Mouse (Mus musculus) stomach, embryonic 15.5 days (tissue): ENCODE results near the gene Rnf223. TPM values are rescaled to one million over a fixed set of nuclear protein-coding genes. Genes with fewer than 3 reads are reported as not detected.

Experiments used
- ATAC-seq: fragments of 200-750 bp; cut with Nextera tagmentation; 2 replicates; pipeline ENCODE4 v1.8.0; 2017; ENCODE audit warnings: low read depth, moderate number of reproducible peaks, moderate TSS enrichment; ENCODE audit not compliant: insufficient read depth, low FRiP score
- H3K27ac ChIP-seq: fragments of 300-500 bp; sonication (generic); 2 replicates; pipeline ENCODE4 v1.5.1; 2015; ENCODE audit warnings: mild to moderate bottlenecking, inconsistent platforms
- H3K27me3 ChIP-seq: fragments of 300-500 bp; sonication (generic); replicated peaks from 2 replicates; pipeline ENCODE4 v1.6.1; 2015; ENCODE audit warnings: inconsistent platforms
- H3K36me3 ChIP-seq: fragments of 300-500 bp; sonication (generic); 2 replicates; pipeline ENCODE4 v1.6.1; 2015; ENCODE audit warnings: inconsistent platforms
- H3K4me1 ChIP-seq: fragments of 300-500 bp; sonication (generic); 2 replicates; pipeline ENCODE4 v1.6.1; 2015; ENCODE audit warnings: inconsistent platforms
- H3K4me2 ChIP-seq: fragments of 300-500 bp; sonication (generic); 2 replicates; pipeline ENCODE4 v1.6.1; 2015; ENCODE audit warnings: mild to moderate bottlenecking, inconsistent platforms
- H3K4me3 ChIP-seq: fragments of 300-500 bp; sonication (generic); replicated peaks from 2 replicates; pipeline ENCODE4 v1.5.1; 2015; ENCODE audit warnings: inconsistent platforms
- H3K9ac ChIP-seq: fragments of 300-500 bp; sonication (generic); 2 replicates; pipeline ENCODE4 v1.6.1; 2015; ENCODE audit warnings: inconsistent platforms
- H3K9me3 ChIP-seq: fragments of 300-500 bp; sonication (generic); 2 replicates; pipeline ENCODE4 v1.6.1; 2016; ENCODE audit warnings: inconsistent platforms
- WGBS: fragments of 180-500 bp; shearing (Covaris S2); methylation state at CpG from one replicate; pipeline ENCODE4 v1.1.7; 2015; 5-methylcytosine and 5-hydroxymethylcytosine counted together
- polyA plus RNA-seq: library from polyadenylated mRNA; unstranded; fragments of >200 nt; fragmentation: Nextera tagmentation; extraction: Ambion mirVana; gene quantifications from 2 replicates; pipeline ENCODE4 v1.2.1, GENCODE M21; 2015

Rnf223 gene
- polyA plus RNA-seq, 1 experiment from 2014 or later, result 0.44 TPM

DNA sequence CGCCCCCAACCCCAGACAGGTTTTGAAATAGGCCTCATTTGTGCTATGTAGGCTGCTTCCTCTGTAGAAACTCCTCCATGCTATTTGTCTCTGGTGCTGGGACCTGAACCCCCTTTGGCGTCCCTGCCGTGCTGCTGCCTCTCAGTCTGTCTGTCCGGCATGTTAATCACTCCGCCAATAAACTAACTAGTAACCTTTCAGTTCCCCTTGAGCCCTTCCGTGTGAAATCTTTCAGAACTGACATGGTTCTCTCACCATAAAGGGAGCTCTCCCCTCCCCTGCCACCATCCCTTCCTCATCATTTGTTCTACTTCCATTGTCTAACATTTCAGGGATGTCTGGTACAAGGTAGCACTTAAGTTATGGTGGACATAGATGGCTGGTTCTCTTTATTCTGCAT is 30.9 kb upstream of the Rnf223 start:
- 67% methylated on average over 6 of the region's 6 CpGs for WGBS
- Histone ChIP-seq H3K4me1 (no peaks in the 10 kb centered on the region), H3K9ac (no peak overlapping the region), H3K27me3 (no peaks in the 10 kb centered on the region), H3K27ac (no peak overlapping the region), H3K4me3 (no peak overlapping the region), H3K36me3 (no peaks in the 10 kb centered on the region), H3K4me2 (no peak overlapping the region), H3K9me3 (no peaks in the 10 kb centered on the region)
- ATAC-seq, result no peak

DNA sequence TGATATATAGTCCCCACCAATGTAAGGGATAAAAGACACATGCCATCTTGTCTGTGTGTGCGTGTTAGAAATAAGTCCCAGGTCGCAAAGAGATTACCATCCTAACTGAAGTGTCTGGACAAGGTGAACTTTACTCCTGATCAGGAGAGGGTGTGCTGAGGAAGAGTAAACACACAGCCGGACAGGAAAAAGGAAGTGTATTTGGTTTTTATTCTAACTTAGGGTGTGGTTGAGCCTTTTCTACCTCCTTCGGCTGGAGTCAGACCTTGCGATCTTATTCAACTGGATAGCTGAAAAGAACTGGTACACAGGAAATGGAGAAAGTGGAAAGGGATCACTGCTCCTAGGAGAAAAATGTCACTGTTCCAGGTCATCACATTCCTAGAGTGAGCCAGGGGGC is 29.8 kb upstream of the Rnf223 start:
- H3K36me3 ChIP-seq, result no peaks in the 10 kb centered on the region
- H3K9ac ChIP-seq, result no peak overlapping the region
- 63% methylated on average over 5 of the region's 5 CpGs for WGBS
- no peaks in the 10 kb centered on the region for H3K4me1 ChIP-seq
- H3K4me2 ChIP-seq, result no peak overlapping the region
- no peaks in the 10 kb centered on the region for H3K27me3 ChIP-seq
- peak overlapping the region; percentile 58; the same call in 1 of the 2 replicates for H3K27ac ChIP-seq
- H3K4me3 ChIP-seq, result no peak overlapping the region
- peak; percentile 58; the same call in 1 of the 2 replicates for ATAC-seq
- H3K9me3 ChIP-seq, result no peaks in the 10 kb centered on the region

DNA sequence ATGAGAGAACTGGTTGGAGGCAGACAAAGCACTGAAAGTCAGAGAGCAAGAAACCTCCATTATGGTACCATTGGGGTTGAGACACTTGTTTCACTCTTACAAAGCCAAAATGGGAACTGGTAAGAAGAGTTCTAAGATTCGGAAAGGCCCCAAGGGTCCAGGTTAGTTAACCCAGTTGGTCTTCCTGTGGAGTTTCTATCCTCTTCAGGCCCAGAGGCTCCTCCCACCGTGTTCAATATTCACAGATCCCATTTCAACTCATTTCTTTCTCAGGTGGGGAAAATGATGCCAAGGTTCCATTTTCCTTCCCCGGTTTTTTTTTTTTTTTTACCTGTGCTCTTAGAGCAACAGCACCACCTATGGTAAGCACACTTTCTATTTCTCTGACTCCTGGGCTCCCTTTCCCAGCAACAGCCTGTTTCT is 28.8 kb upstream of the Rnf223 start:
- Histone ChIP-seq H3K4me3 (no peak overlapping the region), H3K27me3 (no peaks in the 10 kb centered on the region), H3K9me3 (no peaks in the 10 kb centered on the region), H3K4me2 (no peak overlapping the region), H3K27ac (peak overlapping the region; percentile 6; the same call in 1 of the 2 replicates), H3K9ac (no peak overlapping the region), H3K36me3 (no peaks in the 10 kb centered on the region), H3K4me1 (no peaks in the 10 kb centered on the region)
- 43% methylated on average over 3 of the region's 3 CpGs for WGBS
- ATAC-seq, result no peak

DNA sequence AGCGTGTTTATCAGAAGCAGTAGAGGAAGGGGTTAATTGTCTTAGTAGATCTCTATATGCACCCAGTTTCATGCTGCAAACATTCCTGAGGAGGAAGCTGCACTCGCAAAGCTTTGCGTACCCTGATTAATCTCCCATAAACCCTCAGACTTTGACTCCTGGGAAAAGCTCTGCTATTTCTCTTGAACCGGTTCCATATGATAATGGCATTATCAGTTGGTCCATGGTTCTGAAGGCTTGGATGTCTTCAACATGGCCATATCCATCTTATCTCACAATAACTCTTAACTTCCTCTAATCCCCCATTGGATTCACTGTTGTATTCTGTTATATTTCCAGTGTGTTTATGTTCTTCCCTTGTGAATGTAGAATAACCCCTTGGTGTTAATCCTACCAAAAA is 27.0 kb upstream of the Rnf223 start:
- Histone ChIP-seq H3K4me2 (no peak overlapping the region), H3K27me3 (no peaks in the 10 kb centered on the region), H3K4me1 (no peaks in the 10 kb centered on the region), H3K27ac (no peak overlapping the region), H3K9ac (no peak overlapping the region), H3K4me3 (no peak overlapping the region), H3K9me3 (no peaks in the 10 kb centered on the region), H3K36me3 (no peaks in the 10 kb centered on the region)
- no peak for ATAC-seq
- 61% methylated on average over 4 of the region's 4 CpGs for WGBS

DNA sequence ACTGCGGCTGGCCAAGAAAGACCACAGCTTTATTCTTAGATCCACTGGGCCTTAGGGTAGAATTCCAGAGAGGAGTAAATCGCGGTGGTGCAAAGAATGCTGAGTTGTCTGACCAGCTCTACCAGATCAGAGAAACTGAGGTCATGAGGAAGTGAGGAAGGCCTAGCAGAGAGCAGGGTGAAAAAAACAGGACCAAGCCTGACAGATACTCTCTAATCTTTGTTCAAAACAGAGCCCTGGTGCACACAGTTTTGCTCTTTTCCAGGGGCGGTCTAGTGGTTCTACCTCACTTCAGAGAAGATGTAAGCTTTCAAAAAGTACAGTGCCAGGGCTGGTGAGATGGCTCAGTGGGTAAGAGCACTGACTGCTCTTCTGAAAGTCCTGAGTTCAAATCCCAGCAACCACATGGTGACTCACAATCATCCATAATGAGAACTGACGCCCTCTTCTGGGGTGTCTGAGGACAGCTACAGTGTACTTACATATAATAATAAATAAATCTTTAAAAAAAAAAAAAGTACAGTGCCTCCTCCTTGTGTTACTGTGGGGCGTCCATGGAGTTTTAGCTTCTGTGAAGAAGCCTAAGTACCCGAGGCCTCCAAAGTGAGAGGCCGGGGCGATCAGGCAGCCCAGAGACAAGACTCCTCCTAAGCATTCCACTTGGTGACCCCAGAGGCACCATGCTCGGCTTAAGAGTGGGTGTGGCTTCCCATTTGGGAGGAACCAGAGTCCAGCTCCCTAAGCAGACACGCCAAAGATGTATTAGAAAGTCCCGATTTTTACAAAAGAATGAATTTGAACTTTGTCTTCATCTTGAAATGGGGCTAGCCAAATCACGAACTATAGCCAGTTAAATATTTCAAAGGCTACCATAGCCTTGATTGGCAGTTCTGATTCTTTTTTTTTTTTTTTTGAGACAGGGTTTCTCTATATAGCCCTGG is 21.4 kb upstream of the Rnf223 start:
- Histone ChIP-seq H3K36me3 (no peaks in the 10 kb centered on the region), H3K4me2 (peak overlapping the region; percentile 63), H3K9me3 (no peaks in the 10 kb centered on the region), H3K4me1 (0 out of 2 replicates have a peak, but pooled peaks cover 2% of the 10 kb centered on the region), H3K27ac (peak overlapping the region; percentile 89), H3K9ac (peak overlapping the region; percentile 35; the same call in 1 of the 2 replicates), H3K4me3 (peak overlapping the region; percentile 88), H3K27me3 (no peaks in the 10 kb centered on the region)
- ATAC-seq, result peak; percentile 28; the same call in 1 of the 2 replicates
- WGBS, result 20% methylated on average over 13 of the region's 13 CpGs

DNA sequence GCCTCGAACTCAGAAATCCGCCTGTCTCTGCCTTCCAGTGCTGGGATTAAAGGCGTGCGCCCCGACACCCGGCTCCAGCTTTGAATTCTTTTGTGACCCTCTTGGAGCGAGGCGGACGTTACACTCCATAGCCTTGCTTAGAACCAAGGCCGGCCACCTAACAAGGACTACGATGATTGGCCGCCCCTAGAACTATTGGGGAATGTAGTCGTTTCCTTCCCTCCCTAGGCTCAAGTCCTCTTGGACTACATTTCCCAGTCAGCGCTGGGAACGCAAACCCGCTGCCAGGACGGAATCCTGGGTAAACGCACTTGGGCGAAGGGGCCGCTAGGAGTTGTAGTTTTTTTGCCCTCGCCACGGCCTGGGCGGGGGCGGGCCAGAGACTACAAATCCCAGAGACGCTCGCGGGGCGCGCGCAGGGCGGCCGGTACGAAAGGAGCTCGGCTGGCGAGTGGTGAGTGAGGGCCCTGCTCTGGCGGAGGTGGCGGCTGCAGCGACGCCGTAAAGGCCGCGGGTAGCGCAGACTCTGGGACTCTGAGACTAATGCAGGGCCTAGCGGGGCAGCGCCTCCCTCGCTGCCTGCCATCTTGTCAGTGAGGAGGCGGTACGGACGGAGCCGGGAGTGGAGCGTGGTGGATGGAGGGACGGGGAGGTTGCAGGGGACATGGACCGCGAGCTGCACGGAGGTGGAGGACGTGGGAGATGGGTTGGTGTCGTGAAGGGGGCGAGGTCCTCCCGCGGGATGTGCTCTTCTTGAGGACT is 20.6 kb upstream of the Rnf223 start, which contains the start of gene 9430015G10Rik:
9430015G10Rik (plus strand) TSS at position 413 of the 762 bp plus-strand sequence.
- 0 out of 2 replicates have a peak, but pooled peaks cover 2% of the 10 kb centered on the region for H3K4me1 ChIP-seq
- H3K4me3 ChIP-seq, result peak within 1 kb of the TSS; percentile 88
- peak; percentile 97 for ATAC-seq
- H3K9me3 ChIP-seq, result no peaks in the 10 kb centered on the region
- WGBS, result under 1% methylated on average over 60 of the region's 60 CpGs
- H3K36me3 ChIP-seq, result no peaks in the 10 kb centered on the region
- peak within 1 kb of the TSS; percentile 82 for H3K9ac ChIP-seq
- peak within 1 kb of the TSS; percentile 91 for H3K27ac ChIP-seq
- no peaks in the 10 kb centered on the region for H3K27me3 ChIP-seq
- peak within 1 kb of the TSS; percentile 63 for H3K4me2 ChIP-seq

DNA sequence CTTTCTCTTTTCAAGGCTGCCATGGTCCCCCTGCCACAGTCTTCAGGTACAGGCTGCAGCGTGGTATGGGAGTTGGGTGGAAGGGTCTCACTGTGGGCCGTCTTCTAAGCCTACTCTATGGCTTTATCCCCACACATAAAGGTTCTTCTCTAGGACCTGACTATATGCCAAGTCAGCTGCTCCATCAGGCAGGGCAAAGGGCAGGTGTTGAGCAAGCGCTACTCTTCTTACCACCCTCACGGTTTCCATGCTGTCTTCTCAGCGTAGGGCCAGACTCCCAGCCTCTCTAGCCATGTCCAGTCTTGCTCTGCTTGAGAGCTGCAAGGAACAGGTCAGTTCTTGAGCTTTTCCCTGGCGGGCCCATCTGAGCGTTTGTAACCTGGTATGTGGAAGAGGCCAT is 6.2 kb upstream of the Rnf223 start:
- 91% methylated on average over 7 of the region's 7 CpGs for WGBS
- H3K27ac ChIP-seq, result no peak overlapping the region
- H3K4me3 ChIP-seq, result no peak overlapping the region
- no peak overlapping the region for H3K4me2 ChIP-seq
- no peak for ATAC-seq
- peaks cover 44% of the 10 kb centered on the region for H3K36me3 ChIP-seq
- no peaks in the 10 kb centered on the region for H3K4me1 ChIP-seq
- no peaks in the 10 kb centered on the region for H3K27me3 ChIP-seq
- no peaks in the 10 kb centered on the region for H3K9me3 ChIP-seq
- H3K9ac ChIP-seq, result no peak overlapping the region

DNA sequence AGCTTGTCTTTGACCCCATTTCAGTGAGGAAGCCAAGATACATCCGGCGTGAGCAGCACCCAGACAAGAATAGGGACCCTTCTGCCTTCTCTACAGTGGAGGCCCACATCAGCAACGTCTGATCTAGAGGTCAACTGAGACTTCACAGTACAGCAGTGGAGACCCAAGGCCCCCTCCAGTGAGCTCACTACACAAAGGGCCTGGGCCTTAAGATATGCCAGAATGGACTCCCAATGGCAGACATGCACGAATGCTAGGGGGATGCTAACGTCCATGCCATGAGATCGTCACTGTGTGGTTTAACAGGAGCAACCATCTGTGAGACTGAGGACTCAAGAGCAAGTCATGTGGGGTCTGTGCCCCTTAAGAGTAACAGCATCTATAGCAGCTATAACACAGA is 4.9 kb upstream of the Rnf223 start:
- Histone ChIP-seq H3K9ac (no peak overlapping the region), H3K4me1 (no peaks in the 10 kb centered on the region), H3K4me2 (no peak overlapping the region), H3K27ac (no peak overlapping the region), H3K9me3 (no peaks in the 10 kb centered on the region), H3K4me3 (no peak overlapping the region), H3K36me3 (peaks cover 33% of the 10 kb centered on the region), H3K27me3 (no peaks in the 10 kb centered on the region)
- WGBS, result 93% methylated on average over 6 of the region's 6 CpGs
- no peak for ATAC-seq

DNA sequence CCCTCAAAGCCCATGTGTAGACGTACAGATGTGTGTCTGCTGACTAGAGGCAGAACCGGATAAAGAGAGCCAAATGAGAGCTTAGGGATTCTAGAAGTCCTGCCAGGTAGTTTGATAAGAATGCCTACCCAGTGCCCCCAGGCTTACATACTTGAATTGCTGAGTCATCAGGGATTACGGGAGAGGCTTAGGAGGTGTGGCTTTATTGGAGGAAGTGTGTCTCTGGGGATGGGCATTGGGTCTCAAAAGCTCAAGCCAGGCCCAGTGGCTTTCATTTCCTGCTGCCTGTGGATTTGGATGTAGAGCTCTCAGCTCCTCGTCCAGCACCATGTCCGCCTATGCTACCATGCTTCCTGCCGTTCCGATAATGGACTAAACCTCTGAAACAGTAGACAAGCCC is 3.5 kb upstream of the Rnf223 start:
- no peak overlapping the region for H3K4me2 ChIP-seq
- WGBS, result 88% methylated on average over 7 of the region's 7 CpGs
- H3K4me3 ChIP-seq, result no peak overlapping the region
- H3K9ac ChIP-seq, result no peak overlapping the region
- no peak overlapping the region for H3K27ac ChIP-seq
- H3K9me3 ChIP-seq, result no peaks in the 10 kb centered on the region
- H3K27me3 ChIP-seq, result no peaks in the 10 kb centered on the region
- ATAC-seq, result no peak
- H3K36me3 ChIP-seq, result peaks cover 28% of the 10 kb centered on the region
- no peaks in the 10 kb centered on the region for H3K4me1 ChIP-seq

DNA sequence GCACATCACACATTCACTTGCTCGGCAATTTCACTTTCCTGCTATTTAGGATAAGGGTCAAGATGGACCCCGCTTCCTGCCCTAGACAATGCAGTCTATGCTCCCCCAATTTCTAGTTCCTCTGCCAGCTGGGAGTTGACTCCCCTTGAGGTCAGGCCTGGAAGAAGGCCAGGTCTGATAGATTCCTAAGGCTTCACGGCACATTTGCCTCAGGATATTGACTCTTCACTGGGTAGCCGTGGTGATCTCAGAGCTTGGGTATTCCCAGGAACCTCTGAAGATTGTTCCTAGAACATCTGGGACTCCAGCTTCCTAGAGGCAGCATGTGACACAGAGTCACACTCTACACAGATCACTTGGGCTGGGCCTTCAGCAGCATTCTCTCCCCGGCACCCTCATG is 1.6 kb upstream of the Rnf223 start:
- 84% methylated on average over 5 of the region's 5 CpGs for WGBS
- 0 out of 2 replicates have a peak, but pooled peaks cover 2% of the 10 kb centered on the region for H3K4me1 ChIP-seq

DNA sequence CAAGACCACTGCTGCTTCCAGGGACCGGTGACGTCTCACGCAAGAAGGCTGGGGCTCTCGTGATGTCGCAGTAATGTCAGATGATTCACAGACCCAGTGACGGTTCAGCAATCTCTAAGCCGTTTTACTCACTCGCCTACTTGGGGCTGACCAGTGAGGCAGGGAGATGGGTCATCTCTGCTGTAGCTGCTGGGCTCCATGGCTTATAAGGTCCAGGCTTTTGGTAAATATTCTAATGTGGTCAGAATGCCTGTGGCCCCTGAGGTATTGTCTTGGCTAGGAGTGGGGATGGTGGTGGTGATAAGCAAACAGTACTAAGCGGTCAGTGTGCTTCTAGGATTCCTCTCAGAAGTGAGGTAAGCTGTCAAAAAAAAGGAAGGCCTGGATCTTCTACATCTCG is 627 bp downstream of the Rnf223 start:
- Histone ChIP-seq H3K36me3 (no peaks in the 10 kb centered on the region; the same call in 1 of the 2 replicates), H3K4me2 (no peak overlapping the region), H3K27ac (no peak overlapping the region), H3K9ac (no peak overlapping the region), H3K4me3 (no peak overlapping the region), H3K4me1 (0 out of 2 replicates have a peak, but pooled peaks cover 7% of the 10 kb centered on the region), H3K27me3 (no peaks in the 10 kb centered on the region), H3K9me3 (no peaks in the 10 kb centered on the region)
- WGBS, result 74% methylated on average over 10 of the region's 10 CpGs
- no peak for ATAC-seq

More for the DNA sequence above, 1.6 kb upstream of the Rnf223 start:
- Histone ChIP-seq H3K27ac (no peak overlapping the region), H3K9ac (no peak overlapping the region), H3K4me2 (no peak overlapping the region), H3K4me3 (no peak overlapping the region), H3K36me3 (peaks cover 12% of the 10 kb centered on the region), H3K27me3 (no peaks in the 10 kb centered on the region), H3K9me3 (no peaks in the 10 kb centered on the region)
- no peak for ATAC-seq

DNA sequence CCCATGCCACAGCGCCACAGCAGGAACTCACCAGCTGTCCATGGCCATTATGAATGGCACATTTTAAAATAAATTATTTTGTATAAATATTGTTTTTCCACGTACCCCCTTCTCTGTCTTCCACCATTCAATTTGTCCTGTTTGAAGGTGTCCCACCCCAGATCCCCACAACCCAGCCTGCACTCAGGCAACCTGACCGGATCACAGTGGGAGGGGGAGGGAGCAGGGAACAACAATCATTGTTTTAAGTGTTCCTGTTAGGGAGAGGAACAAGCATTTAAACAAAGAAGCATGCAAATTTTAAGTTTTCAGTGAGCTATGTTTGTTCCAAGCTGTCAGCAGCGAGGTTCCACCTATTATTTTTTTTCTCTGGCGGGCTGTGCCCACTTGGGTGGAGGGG is 3.0 kb downstream of the Rnf223 start:
- H3K36me3 ChIP-seq, result no peaks in the 10 kb centered on the region
- ATAC-seq, result no peak
- H3K27me3 ChIP-seq, result no peaks in the 10 kb centered on the region
- 0 out of 2 replicates have a peak, but pooled peaks cover 7% of the 10 kb centered on the region for H3K4me1 ChIP-seq
- H3K4me2 ChIP-seq, result no peak overlapping the region
- H3K27ac ChIP-seq, result no peak overlapping the region
- WGBS, result 65% methylated on average over 5 of the region's 5 CpGs
- no peaks in the 10 kb centered on the region for H3K9me3 ChIP-seq
- no peak overlapping the region for H3K9ac ChIP-seq
- no peak overlapping the region for H3K4me3 ChIP-seq
